Mouse (Mus musculus) forebrain, embryonic 16.5 days (tissue): ENCODE data around the gene Cx3cr1. TPM values are rescaled to one million over a fixed set of nuclear protein-coding genes. Genes with fewer than 3 reads are reported as not detected.
A peak's percentile ranks its signal among the peaks of the same experiment; 100 is the strongest.

Experiments used
- ATAC-seq: fragments of 200-750 bp; cut with Nextera tagmentation; 2 replicates; pipeline ENCODE4 v1.8.0; 2017; ENCODE audit warnings: mild to moderate bottlenecking, moderate library complexity
- H3K27ac ChIP-seq: fragments of 300-500 bp; sonication (generic); 2 replicates; pipeline ENCODE4 v1.5.1; 2014; ENCODE audit warnings: low read length, control low read depth
- H3K27me3 ChIP-seq: fragments of 300-500 bp; sonication (generic); replicated peaks from 2 replicates; pipeline ENCODE4 v1.6.1; 2014; ENCODE audit warnings: low read length; ENCODE audit not compliant: control insufficient read depth, insufficient read depth
- H3K36me3 ChIP-seq: fragments of 300-500 bp; sonication (generic); 2 replicates; pipeline ENCODE4 v1.6.1; 2014; ENCODE audit not compliant: control insufficient read depth, insufficient read depth
- H3K4me1 ChIP-seq: fragments of 300-500 bp; sonication (generic); replicated peaks from 2 replicates; pipeline ENCODE4 v1.6.1; 2014; ENCODE audit warnings: low read length; ENCODE audit not compliant: control insufficient read depth, insufficient read depth
- H3K4me2 ChIP-seq: fragments of 300-500 bp; sonication (generic); 2 replicates; pipeline ENCODE4 v1.6.1; 2014; ENCODE audit warnings: mild to moderate bottlenecking, low read length, control low read depth
- H3K4me3 ChIP-seq: fragments of 300-500 bp; sonication (generic); replicated peaks from 2 replicates; pipeline ENCODE4 v1.5.1; 2014; ENCODE audit warnings: mild to moderate bottlenecking, low read length, control low read depth
- H3K9ac ChIP-seq: fragments of 300-500 bp; sonication (generic); replicated peaks from 2 replicates; pipeline ENCODE4 v1.6.1; 2014; ENCODE audit warnings: low read depth, low read length, control low read depth
- H3K9me3 ChIP-seq: fragments of 300-500 bp; sonication (generic); 2 replicates; pipeline ENCODE4 v1.6.1; 2016; ENCODE audit warnings: low read length; ENCODE audit not compliant: control insufficient read depth
- WGBS: fragments of 180-500 bp; shearing (Covaris S2); extraction: QIAGEN DNeasy Blood & Tissue Kit; methylation state at CpG from one replicate; pipeline ENCODE4 v1.1.7; 2014; 5-methylcytosine and 5-hydroxymethylcytosine counted together
- polyA plus RNA-seq: library from polyadenylated mRNA; unstranded; fragments of >200 nt; fragmentation: Nextera tagmentation; extraction: Ambion mirVana; gene quantifications from 2 replicates; pipeline ENCODE4 v1.2.1, GENCODE M21; 2015

Gene Cx3cr1
- polyA plus RNA-seq, 1 experiment from 2014 or later: 6.4 TPM

DNA sequence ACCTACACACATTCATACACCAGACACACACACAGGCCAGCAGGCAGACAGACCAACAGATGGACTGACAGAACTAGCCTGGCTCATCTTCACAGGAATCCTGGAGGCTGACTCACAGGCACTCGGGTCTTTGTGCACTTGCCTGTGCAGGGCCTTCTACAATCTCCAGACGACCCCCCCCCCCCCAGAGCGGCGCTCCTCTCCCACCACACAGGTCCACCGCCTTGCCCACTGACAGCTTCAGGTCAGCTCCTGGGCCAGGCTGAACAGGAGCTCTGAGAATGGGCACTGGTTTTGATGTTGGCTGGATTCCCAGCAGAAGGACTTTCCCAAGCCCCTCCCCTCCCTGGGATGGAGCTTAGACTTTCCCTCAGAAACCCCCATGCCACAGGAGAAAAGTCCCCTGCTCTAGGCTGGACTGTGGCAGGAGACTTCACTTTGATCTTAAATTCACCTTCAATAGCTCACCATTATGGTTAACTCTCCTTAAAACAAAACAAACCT, 92.1 kb downstream of the Cx3cr1 start:
- H3K4me3 ChIP-seq: no peak overlapping the region
- WGBS: 40% methylated on average over 5 of the region's 5 CpGs
- no peak overlapping the region for H3K4me2 ChIP-seq
- H3K27ac ChIP-seq: no peak overlapping the region
- H3K9me3 ChIP-seq: no peaks in the 10 kb centered on the region
- peaks cover 47% of the 10 kb centered on the region for H3K4me1 ChIP-seq
- no peak overlapping the region for H3K9ac ChIP-seq
- no peak for ATAC-seq
- H3K36me3 ChIP-seq: no peaks in the 10 kb centered on the region
- H3K27me3 ChIP-seq: no peaks in the 10 kb centered on the region

DNA sequence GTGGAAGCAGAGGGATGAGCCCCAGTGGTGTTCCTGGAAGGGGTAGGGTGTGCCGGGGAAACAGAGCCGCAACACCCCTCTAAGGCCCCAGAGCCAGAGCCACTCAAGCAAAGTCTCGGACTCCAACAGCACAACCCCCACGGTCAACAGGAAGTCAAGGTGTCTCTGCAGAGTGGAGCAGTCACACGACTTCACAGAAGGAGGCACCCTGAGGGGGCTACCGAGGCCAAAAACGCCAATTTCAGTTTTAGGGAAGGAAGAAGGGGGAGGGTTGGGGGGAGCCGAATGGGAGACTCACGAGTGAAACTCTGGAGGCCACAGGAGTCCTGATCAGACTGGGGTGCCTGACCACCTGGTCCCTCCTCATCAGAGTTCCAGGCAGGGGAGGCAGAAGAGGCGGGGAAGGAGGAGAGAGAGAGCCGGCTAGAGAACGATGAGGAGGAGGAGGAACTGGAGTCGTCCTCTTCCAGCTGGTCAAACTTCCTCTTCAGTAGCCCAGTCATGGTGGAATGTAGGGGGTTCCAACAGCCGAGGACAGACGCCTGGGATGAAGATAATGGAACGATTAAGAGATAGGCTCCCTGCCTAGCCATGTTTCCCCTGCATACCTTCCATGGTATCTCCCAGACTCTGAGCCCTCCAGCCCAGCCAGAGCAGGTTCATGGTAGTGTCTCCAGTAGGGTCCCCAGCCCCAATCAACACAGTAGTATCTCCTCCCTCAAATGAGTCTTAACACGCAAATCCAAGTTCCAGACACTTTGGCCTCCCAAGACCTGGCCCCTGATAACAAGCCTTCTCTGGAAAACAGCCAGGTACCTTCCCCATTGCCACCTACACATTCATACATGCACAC, 92.7 kb downstream of the Cx3cr1 start:
- Histone ChIP-seq H3K27me3 (no peaks in the 10 kb centered on the region), H3K36me3 (no peaks in the 10 kb centered on the region), H3K4me2 (no peak overlapping the region), H3K9me3 (no peaks in the 10 kb centered on the region), H3K27ac (no peak overlapping the region), H3K9ac (no peak overlapping the region), H3K4me1 (peaks cover 43% of the 10 kb centered on the region), H3K4me3 (no peak overlapping the region)
- ATAC-seq: no peak
- 69% methylated on average over 17 of the region's 17 CpGs for WGBS

DNA sequence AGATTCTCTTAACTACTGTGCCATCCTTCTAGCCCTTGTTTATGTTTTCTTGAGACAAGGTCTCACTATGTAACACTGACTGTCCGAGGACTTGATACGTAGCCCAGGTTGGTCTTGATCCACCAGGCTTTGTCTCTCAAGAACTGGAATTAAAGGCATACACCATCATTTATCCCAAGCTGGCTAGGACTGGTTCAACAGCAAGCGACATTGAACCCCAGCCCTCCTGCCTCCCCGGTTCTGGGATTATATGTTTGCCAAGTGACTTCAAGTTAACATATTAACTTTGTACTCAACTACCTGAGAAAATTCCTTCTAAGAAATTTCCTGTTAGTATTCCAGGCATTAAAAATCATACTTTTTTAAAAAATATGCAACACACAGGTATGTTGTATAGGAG, 94.4 kb downstream of the Cx3cr1 start:
- WGBS: 90% methylated on average over 4 of the region's 4 CpGs
- Histone ChIP-seq H3K4me3 (no peak overlapping the region), H3K36me3 (no peaks in the 10 kb centered on the region), H3K27ac (no peak overlapping the region), H3K27me3 (no peaks in the 10 kb centered on the region), H3K9me3 (no peaks in the 10 kb centered on the region), H3K4me1 (peaks cover 42% of the 10 kb centered on the region), H3K4me2 (no peak overlapping the region), H3K9ac (no peak overlapping the region)
- no peak for ATAC-seq

DNA sequence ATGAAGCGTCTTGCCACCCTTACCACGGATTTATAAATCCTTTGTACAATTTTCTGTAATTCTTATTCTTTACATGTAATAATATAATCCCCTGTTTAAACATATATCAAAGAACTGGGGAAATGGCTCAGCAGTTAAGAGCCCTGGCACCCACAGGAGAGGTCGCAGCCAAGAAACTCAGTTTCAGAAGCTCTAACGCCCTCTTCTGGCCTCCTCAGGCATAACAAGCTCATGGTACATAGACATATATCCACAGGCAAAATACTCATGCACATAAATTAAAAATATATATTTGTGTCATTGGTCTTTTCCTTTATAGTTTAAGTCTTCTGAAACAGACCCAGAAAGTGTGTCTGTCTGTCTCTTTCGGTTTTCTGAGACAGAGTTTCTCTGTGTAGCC, 95.1 kb downstream of the Cx3cr1 start:
- WGBS: 85% methylated on average over 5 of the region's 5 CpGs
- H3K27me3 ChIP-seq: no peaks in the 10 kb centered on the region
- no peak overlapping the region for H3K9ac ChIP-seq
- no peak overlapping the region for H3K27ac ChIP-seq
- no peak for ATAC-seq
- peaks cover 46% of the 10 kb centered on the region for H3K4me1 ChIP-seq
- H3K4me3 ChIP-seq: no peak overlapping the region
- no peaks in the 10 kb centered on the region for H3K36me3 ChIP-seq
- H3K4me2 ChIP-seq: no peak overlapping the region
- no peaks in the 10 kb centered on the region for H3K9me3 ChIP-seq

DNA sequence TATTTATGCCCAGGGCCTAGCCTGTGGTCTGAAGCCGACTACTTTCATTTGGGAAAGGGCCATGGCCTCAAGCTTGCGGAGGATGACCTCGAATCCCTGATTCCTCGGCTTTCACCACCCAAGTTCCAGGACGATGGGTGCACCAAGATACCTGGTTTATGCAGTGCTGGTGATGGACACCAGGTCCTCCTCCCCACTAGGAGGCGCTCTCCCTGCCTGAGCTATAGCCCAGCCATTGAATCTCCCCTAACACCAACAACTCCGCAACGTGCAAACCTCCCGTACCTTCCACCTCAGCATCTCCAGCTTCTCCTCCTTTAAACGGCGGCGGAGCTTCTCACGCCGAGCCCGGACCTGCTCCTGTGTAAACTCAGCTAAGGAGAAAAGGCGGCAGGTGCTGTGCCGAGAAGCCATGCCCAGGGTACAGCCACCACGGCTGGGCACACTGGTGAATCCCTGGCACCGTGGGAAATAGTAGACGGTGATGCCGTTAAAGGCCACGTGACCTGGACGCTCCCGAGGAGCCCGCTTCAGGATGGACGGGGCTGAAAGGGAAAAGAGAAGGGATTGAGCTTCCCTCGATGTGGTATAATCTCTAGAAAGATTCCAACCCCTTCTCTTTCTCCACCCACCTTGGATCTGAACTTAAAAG, 95.7 kb downstream of the Cx3cr1 start:
- Histone ChIP-seq H3K9ac (no peak overlapping the region), H3K36me3 (no peaks in the 10 kb centered on the region), H3K9me3 (no peaks in the 10 kb centered on the region), H3K27ac (no peak overlapping the region), H3K4me2 (no peak overlapping the region), H3K4me3 (no peak overlapping the region), H3K27me3 (no peaks in the 10 kb centered on the region), H3K4me1 (peaks cover 46% of the 10 kb centered on the region)
- 96% methylated on average over 27 of the region's 27 CpGs for WGBS
- no peak for ATAC-seq

DNA sequence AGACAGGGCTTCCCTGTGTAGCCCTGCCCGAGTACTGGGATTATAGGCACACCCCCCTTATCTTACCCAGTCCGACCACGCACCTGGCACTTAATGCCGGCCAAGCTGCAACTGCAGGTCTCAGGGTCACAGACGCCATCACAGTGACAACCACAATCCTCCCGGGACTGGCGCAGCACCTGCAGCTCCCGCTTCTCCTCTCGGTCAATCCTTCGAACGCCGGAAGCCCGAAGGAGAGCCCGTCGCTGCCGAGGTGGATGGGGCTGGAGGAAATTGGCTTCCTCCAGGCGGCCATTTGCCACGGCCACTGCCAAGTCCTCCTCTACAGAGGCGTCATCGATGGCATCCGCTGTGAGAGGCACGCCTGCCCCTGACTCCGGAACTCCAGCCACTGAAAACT, 96.4 kb downstream of the Cx3cr1 start:
- H3K9me3 ChIP-seq: no peaks in the 10 kb centered on the region
- WGBS: 90% methylated on average over 23 of the region's 23 CpGs
- no peaks in the 10 kb centered on the region for H3K36me3 ChIP-seq
- no peak for ATAC-seq
- H3K4me3 ChIP-seq: no peak overlapping the region
- H3K27ac ChIP-seq: no peak overlapping the region
- H3K4me2 ChIP-seq: no peak overlapping the region
- H3K9ac ChIP-seq: no peak overlapping the region
- peaks cover 41% of the 10 kb centered on the region for H3K4me1 ChIP-seq
- H3K27me3 ChIP-seq: no peaks in the 10 kb centered on the region

DNA sequence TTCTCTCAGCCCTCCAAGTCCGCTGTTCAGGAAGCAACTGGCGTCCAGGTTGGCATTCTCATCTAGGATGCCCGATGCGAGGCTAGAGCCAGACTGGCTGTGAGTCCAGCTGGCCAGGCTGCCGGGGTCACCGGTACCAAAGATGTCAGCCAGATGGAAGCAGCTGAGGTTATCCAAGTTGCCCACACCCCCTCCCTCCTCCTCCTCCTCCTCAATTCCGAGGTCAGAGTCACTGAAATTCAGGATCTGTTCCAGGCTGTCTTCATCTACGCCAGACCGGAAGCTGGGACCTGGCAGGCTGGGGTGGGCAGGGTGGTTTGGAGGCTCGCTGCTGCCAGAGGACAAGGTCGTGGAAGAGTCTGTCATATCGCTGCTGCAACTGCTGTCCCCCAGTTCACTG, 97.1 kb downstream of the Cx3cr1 start:
- no peaks in the 10 kb centered on the region for H3K36me3 ChIP-seq
- no peak for ATAC-seq
- no peak overlapping the region for H3K9ac ChIP-seq
- no peaks in the 10 kb centered on the region for H3K9me3 ChIP-seq
- H3K4me2 ChIP-seq: no peak overlapping the region
- no peak overlapping the region for H3K4me3 ChIP-seq
- H3K27ac ChIP-seq: no peak overlapping the region
- WGBS: 83% methylated on average over 12 of the region's 12 CpGs
- peaks cover 34% of the 10 kb centered on the region for H3K4me1 ChIP-seq
- no peaks in the 10 kb centered on the region for H3K27me3 ChIP-seq

DNA sequence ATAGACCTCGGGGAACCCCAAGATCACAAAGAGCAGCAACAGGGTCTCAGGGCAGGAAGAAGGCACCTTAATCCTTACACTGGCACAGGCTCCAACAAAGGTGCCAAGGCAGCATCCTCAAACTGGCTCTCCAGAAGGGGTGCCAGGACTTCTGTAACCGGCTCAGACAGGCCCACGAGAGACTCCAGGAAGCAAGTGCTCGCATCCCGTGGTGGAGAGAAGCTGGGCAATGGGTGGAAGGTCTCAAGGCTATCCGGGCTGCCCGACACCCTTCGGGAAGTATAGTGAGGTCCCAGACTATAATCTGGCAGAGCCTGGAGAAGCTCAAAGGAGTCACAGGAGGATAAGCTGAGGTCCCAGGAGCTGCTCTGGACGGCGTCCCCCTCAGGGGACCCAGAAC, 97.5 kb downstream of the Cx3cr1 start:
- no peak overlapping the region for H3K9ac ChIP-seq
- 77% methylated on average over 10 of the region's 10 CpGs for WGBS
- H3K36me3 ChIP-seq: no peaks in the 10 kb centered on the region
- H3K9me3 ChIP-seq: no peaks in the 10 kb centered on the region
- no peak for ATAC-seq
- H3K4me2 ChIP-seq: no peak overlapping the region
- no peak overlapping the region for H3K4me3 ChIP-seq
- H3K4me1 ChIP-seq: peaks cover 30% of the 10 kb centered on the region
- H3K27ac ChIP-seq: no peak overlapping the region
- no peaks in the 10 kb centered on the region for H3K27me3 ChIP-seq

DNA sequence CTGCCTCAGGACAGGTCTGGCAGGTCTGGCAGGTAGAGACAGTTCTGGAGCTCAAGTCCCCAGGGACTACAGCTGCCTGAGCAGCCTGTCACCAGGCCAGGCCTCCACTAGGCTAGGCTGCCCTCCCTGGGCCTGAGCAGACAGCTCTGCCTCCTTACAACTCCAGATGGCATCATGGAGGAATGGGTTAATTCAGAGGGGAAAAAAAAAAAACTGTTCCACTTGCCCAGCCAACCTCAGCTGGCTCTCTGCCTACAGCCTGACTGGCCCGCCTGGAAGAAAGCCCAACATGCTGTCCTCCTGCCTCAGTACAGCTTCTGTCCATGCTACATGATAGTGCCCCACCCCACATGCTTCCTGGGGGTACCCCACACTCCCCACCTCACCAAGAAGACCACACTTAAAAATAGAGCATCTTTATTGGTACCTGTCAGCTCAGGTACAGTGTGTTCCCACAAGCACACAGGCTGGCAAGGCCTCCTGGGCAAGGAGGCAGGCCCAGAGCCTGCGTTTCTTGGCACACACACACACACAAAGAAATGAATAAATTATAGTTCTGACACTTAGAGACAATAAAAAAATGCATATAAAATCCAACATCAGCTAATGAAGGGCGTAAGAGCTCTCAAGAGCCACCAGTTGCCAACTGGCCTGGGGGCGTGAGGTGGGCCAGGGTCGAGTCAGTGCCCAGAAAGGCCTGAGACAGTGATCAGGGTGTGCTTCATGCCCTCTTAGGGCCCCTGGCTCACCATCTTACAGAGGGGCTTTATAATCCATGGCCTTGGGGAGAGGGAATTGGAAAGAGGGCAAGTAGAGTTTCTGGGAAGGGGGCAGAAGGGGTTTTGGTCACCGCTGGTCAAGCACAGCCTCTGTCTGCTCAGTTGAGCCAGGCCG, 98.7 kb downstream of the Cx3cr1 start:
- Histone ChIP-seq H3K27ac (peak overlapping the region; percentile 82), H3K36me3 (no peaks in the 10 kb centered on the region), H3K4me2 (no peak overlapping the region), H3K4me1 (peaks cover 27% of the 10 kb centered on the region), H3K4me3 (no peak overlapping the region), H3K27me3 (no peaks in the 10 kb centered on the region), H3K9me3 (no peaks in the 10 kb centered on the region), H3K9ac (no peak overlapping the region)
- 51% methylated on average over 7 of the region's 7 CpGs for WGBS
- peak; percentile 81 for ATAC-seq
